Mouse (Mus musculus): Measurements from ENCODE around the gene Ccdc149. TPM values are rescaled to one million over a fixed set of nuclear protein-coding genes. Genes with fewer than 3 reads are reported as not detected.

Ccdc149 gene
- polyA plus RNA-seq, 1 experiment = 1.7 TPM

GRCm38 (mm10) chr5:52425819-52426218, 45.5 kb downstream of the Ccdc149 start:
- Histone ChIP-seq H3K27me3 (replicated peaks; ENCODE audit: control insufficient read depth, insufficient read depth, low read length) (no peaks in the 10 kb centered on the region), H3K4me3 (ENCODE audit: insufficient read depth, low read depth, low read length) (no peak overlapping the region), H3K4me1 (ENCODE audit: control insufficient read depth, insufficient read depth, low read length) (no peaks in the 10 kb centered on the region; the same call in 1 of the 2 replicates), H3K27ac (ENCODE audit: insufficient read depth, low read depth, low read length) (no peak overlapping the region), H3K36me3 (ENCODE audit: control insufficient read depth, insufficient read depth, low read length) (no peaks in the 10 kb centered on the region)
- no peak for TF ChIP-seq CTCF (conservative IDR thresholded peaks at IDR 0.05; ENCODE audit: insufficient read depth, insufficient read length, low read depth, low read length)
- no peak for TF ChIP-seq POLR2A (IDR thresholded peaks at IDR 0.05; ENCODE audit: low read depth, low read length)
- no peak for DNase-seq
- WGBS = 75% methylated on average over 9 of the region's 9 CpGs

GRCm38 (mm10) chr5:52423893-52424292, 47.4 kb downstream of the Ccdc149 start:
- DNase-seq = no peak
- Histone ChIP-seq H3K36me3 (ENCODE audit: control insufficient read depth, insufficient read depth, low read length) (no peaks in the 10 kb centered on the region), H3K27ac (ENCODE audit: insufficient read depth, low read depth, low read length) (no peak overlapping the region), H3K4me3 (ENCODE audit: insufficient read depth, low read depth, low read length) (no peak overlapping the region), H3K4me1 (ENCODE audit: control insufficient read depth, insufficient read depth, low read length) (no peaks in the 10 kb centered on the region), H3K27me3 (replicated peaks; ENCODE audit: control insufficient read depth, insufficient read depth, low read length) (no peaks in the 10 kb centered on the region)
- 79% methylated on average over 3 of the region's 3 CpGs for WGBS
- no peak for TF ChIP-seq POLR2A (IDR thresholded peaks at IDR 0.05; ENCODE audit: low read depth, low read length)
- no peak for TF ChIP-seq CTCF (conservative IDR thresholded peaks at IDR 0.05; ENCODE audit: insufficient read depth, insufficient read length, low read depth, low read length)

GRCm38 (mm10) chr5:52416485-52416884, 54.8 kb downstream of the Ccdc149 start:
- Histone ChIP-seq H3K27me3 (replicated peaks; ENCODE audit: control insufficient read depth, insufficient read depth, low read length) (no peaks in the 10 kb centered on the region), H3K27ac (ENCODE audit: insufficient read depth, low read depth, low read length) (no peak overlapping the region), H3K4me3 (ENCODE audit: insufficient read depth, low read depth, low read length) (no peak overlapping the region), H3K36me3 (ENCODE audit: control insufficient read depth, insufficient read depth, low read length) (no peaks in the 10 kb centered on the region), H3K4me1 (ENCODE audit: control insufficient read depth, insufficient read depth, low read length) (no peaks in the 10 kb centered on the region)
- TF ChIP-seq POLR2A (IDR thresholded peaks at IDR 0.05; ENCODE audit: low read depth, low read length) (no peak), CTCF (conservative IDR thresholded peaks at IDR 0.05; ENCODE audit: insufficient read depth, insufficient read length, low read depth, low read length) (no peak)
- 69% methylated on average over 2 of the region's 2 CpGs for WGBS
- DNase-seq = no peak

GRCm38 (mm10) chr5:52415917-52416316, 55.4 kb downstream of the Ccdc149 start:
- 84% methylated on average over 6 of the region's 6 CpGs for WGBS

GRCm38 (mm10) chr5:52415193-52415592, 56.1 kb downstream of the Ccdc149 start:
- 94% methylated on average over 1 of the region's 1 CpGs for WGBS
- TF ChIP-seq CTCF (conservative IDR thresholded peaks at IDR 0.05; ENCODE audit: insufficient read depth, insufficient read length, low read depth, low read length) = no peak
- TF ChIP-seq POLR2A (IDR thresholded peaks at IDR 0.05; ENCODE audit: low read depth, low read length) = no peak
- H3K4me3 ChIP-seq (ENCODE audit: insufficient read depth, low read depth, low read length) = no peak overlapping the region
- no peak overlapping the region for H3K27ac ChIP-seq (ENCODE audit: insufficient read depth, low read depth, low read length)
- no peaks in the 10 kb centered on the region for H3K4me1 ChIP-seq (ENCODE audit: control insufficient read depth, insufficient read depth, low read length)
- H3K36me3 ChIP-seq (ENCODE audit: control insufficient read depth, insufficient read depth, low read length) = no peaks in the 10 kb centered on the region
- no peak for DNase-seq
- no peaks in the 10 kb centered on the region for H3K27me3 ChIP-seq (replicated peaks; ENCODE audit: control insufficient read depth, insufficient read depth, low read length)

More at GRCm38 (mm10) chr5:52415917-52416316, 55.4 kb downstream of the Ccdc149 start:
- TF ChIP-seq POLR2A (IDR thresholded peaks at IDR 0.05; ENCODE audit: low read depth, low read length) = no peak
- H3K36me3 ChIP-seq (ENCODE audit: control insufficient read depth, insufficient read depth, low read length) = no peaks in the 10 kb centered on the region
- no peak for DNase-seq
- no peak overlapping the region for H3K27ac ChIP-seq (ENCODE audit: insufficient read depth, low read depth, low read length)
- H3K4me1 ChIP-seq (ENCODE audit: control insufficient read depth, insufficient read depth, low read length) = no peaks in the 10 kb centered on the region
- H3K4me3 ChIP-seq (ENCODE audit: insufficient read depth, low read depth, low read length) = no peak overlapping the region
- no peaks in the 10 kb centered on the region for H3K27me3 ChIP-seq (replicated peaks; ENCODE audit: control insufficient read depth, insufficient read depth, low read length)

- H3K27ac ChIP-seq (ENCODE audit: insufficient read depth, low read depth, low read length) = no peak overlapping the region
- DNase-seq = no peak
- H3K36me3 ChIP-seq (ENCODE audit: control insufficient read depth, insufficient read depth, low read length) = no peaks in the 10 kb centered on the region
- H3K4me1 ChIP-seq (ENCODE audit: control insufficient read depth, insufficient read depth, low read length) = no peaks in the 10 kb centered on the region; the same call in 1 of the 2 replicates
- H3K4me3 ChIP-seq (ENCODE audit: insufficient read depth, low read depth, low read length) = no peak overlapping the region
- TF ChIP-seq CTCF (conservative IDR thresholded peaks at IDR 0.05; ENCODE audit: insufficient read depth, insufficient read length, low read depth, low read length) (no peak), POLR2A (IDR thresholded peaks at IDR 0.05; ENCODE audit: low read depth, low read length) (no peak)
- H3K27me3 ChIP-seq (replicated peaks; ENCODE audit: control insufficient read depth, insufficient read depth, low read length) = no peaks in the 10 kb centered on the region
- WGBS = 68% methylated on average over 3 of the region's 3 CpGs
Measured at GRCm38 (mm10) chr5:52411567-52411966, 59.8 kb downstream of the Ccdc149 start.

- no peaks in the 10 kb centered on the region for H3K27me3 ChIP-seq (replicated peaks; ENCODE audit: control insufficient read depth, insufficient read depth, low read length)
- 88% methylated on average over 12 of the region's 12 CpGs for WGBS
- H3K27ac ChIP-seq (ENCODE audit: insufficient read depth, low read depth, low read length) = no peak overlapping the region
- no peaks in the 10 kb centered on the region; the same call in 1 of the 2 replicates for H3K4me1 ChIP-seq (ENCODE audit: control insufficient read depth, insufficient read depth, low read length)
- no peak for DNase-seq
- TF ChIP-seq CTCF (conservative IDR thresholded peaks at IDR 0.05; ENCODE audit: insufficient read depth, insufficient read length, low read depth, low read length) (no peak), POLR2A (IDR thresholded peaks at IDR 0.05; ENCODE audit: low read depth, low read length) (no peak)
- H3K4me3 ChIP-seq (ENCODE audit: insufficient read depth, low read depth, low read length) = no peak overlapping the region
- no peaks in the 10 kb centered on the region for H3K36me3 ChIP-seq (ENCODE audit: control insufficient read depth, insufficient read depth, low read length)
Measured at GRCm38 (mm10) chr5:52410197-52410596, 61.1 kb downstream of the Ccdc149 start.

Measured in kidney, adult 2 months (tissue).